Mouse (Mus musculus): ENCODE measurements at regions not wholly inside any gene's neighbourhood (a gene's known extent, or its start where the extent isn't known, plus 50 kb on each side); places are given as distances from the start of the nearest gene placed in this dataset.

DNA sequence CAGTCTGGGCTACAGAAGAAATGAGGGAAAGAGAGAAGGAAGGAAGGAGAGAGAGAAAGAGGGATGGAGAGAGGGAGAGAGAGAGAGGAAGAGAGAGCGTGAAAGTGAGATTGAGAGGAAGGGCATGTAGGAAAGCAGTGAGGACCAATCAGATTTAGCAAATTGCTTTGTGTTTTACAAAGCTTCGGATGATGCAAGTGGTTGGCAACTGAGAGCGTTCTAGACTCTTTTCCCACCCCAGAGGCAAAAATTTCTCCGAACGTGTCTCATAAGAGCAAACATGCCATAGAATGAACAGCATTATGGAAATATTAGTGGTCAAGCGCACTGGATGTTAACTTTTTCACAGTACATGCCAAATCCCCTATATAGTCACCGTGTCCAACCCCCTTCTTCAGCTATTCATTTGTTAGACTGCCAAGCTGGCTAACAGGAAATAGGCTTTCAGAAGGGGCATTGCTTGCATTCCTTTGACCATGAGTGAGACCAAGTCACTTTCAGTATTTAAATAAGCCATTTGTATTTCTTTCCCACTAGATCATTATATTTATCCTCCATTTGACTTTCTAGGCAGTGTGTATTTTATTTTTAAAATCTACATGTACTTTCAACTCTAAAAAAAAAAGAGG is 139.7 kb upstream of the Foxa2 start:
- H3K27me3 ChIP-seq (ENCODE audit: control insufficient read depth, insufficient read depth, low read length) = no peaks in the 10 kb centered on the region
- H3K9me3 ChIP-seq (replicated peaks; ENCODE audit: control insufficient read depth, low read length) = no peaks in the 10 kb centered on the region
- no peaks in the 10 kb centered on the region for H3K36me3 ChIP-seq (ENCODE audit: control insufficient read depth, insufficient read depth, low read length)
- WGBS = 76% methylated on average over 7 of the region's 7 CpGs
- H3K4me1 ChIP-seq (ENCODE audit: control insufficient read depth, insufficient read depth, low read length) = no peaks in the 10 kb centered on the region
- no peak overlapping the region for H3K4me3 ChIP-seq (replicated peaks; ENCODE audit: low read length)
- no peak for ATAC-seq (ENCODE audit: insufficient read depth, low FRiP score)
- no peak overlapping the region for H3K4me2 ChIP-seq (ENCODE audit: low read depth, low read length)
- H3K9ac ChIP-seq (ENCODE audit: low read length) = no peak overlapping the region
- no peak overlapping the region for H3K27ac ChIP-seq (ENCODE audit: low read length)

DNA sequence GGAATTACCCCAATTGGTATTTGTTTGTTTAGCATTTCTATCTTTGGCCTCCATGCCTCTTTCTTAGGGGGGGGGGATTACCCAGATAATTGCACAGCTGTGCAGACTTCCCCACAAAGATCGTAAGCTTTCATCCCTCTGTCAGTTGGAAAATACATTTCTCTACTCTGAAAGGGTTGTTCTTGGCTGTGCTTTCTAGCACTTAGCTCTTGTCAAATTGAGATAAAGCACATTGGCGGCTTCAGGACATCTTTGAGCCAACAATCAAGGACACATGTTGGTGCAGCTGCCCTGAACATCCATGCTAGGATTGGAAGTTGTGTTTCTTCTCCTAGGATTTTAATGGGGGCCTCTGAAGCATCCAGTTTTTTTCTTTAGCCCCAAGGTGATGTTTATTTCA is 142.1 kb upstream of the Foxa2 start:
- peak overlapping the region; percentile 51; the same call in 1 of the 2 replicates for H3K27ac ChIP-seq (ENCODE audit: low read length)
- H3K4me1 ChIP-seq (ENCODE audit: control insufficient read depth, insufficient read depth, low read length) = no peaks in the 10 kb centered on the region
- peak; percentile 81 for ATAC-seq (ENCODE audit: insufficient read depth, low FRiP score)
- H3K27me3 ChIP-seq (ENCODE audit: control insufficient read depth, insufficient read depth, low read length) = no peaks in the 10 kb centered on the region
- no peak overlapping the region for H3K9ac ChIP-seq (ENCODE audit: low read length)
- no peaks in the 10 kb centered on the region for H3K36me3 ChIP-seq (ENCODE audit: control insufficient read depth, insufficient read depth, low read length)
- H3K4me3 ChIP-seq (replicated peaks; ENCODE audit: low read length) = no peak overlapping the region
- no peak overlapping the region for H3K4me2 ChIP-seq (ENCODE audit: low read depth, low read length)
- no peaks in the 10 kb centered on the region for H3K9me3 ChIP-seq (replicated peaks; ENCODE audit: control insufficient read depth, low read length)
- WGBS = 30% methylated on average over 2 of the region's 2 CpGs

DNA sequence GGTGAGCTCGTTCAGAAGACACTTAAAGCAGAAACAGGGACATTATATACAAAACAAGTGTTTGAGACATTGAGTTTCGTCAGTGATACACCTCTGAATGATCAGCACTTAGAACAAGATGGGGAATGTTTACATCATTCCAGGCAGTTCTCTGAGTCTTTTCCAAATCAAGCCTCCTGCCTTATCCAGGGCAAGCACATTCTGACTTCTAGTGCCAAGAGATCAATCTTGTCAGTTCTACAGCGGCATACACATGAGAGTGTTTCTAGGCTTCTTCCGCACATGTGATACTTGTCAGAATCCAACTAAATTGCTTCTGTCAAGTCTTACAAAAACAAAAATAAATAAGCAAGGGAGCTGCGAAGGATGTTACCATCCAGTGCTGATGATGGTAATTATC is 142.5 kb upstream of the Foxa2 start:
- Histone ChIP-seq H3K4me2 (ENCODE audit: low read depth, low read length) (no peak overlapping the region), H3K36me3 (ENCODE audit: control insufficient read depth, insufficient read depth, low read length) (no peaks in the 10 kb centered on the region), H3K9me3 (replicated peaks; ENCODE audit: control insufficient read depth, low read length) (no peaks in the 10 kb centered on the region), H3K4me1 (ENCODE audit: control insufficient read depth, insufficient read depth, low read length) (no peaks in the 10 kb centered on the region), H3K9ac (ENCODE audit: low read length) (no peak overlapping the region), H3K4me3 (replicated peaks; ENCODE audit: low read length) (no peak overlapping the region), H3K27ac (ENCODE audit: low read length) (peak overlapping the region; percentile 51; the same call in 1 of the 2 replicates), H3K27me3 (ENCODE audit: control insufficient read depth, insufficient read depth, low read length) (no peaks in the 10 kb centered on the region)
- WGBS = 33% methylated on average over 5 of the region's 5 CpGs
- ATAC-seq (ENCODE audit: insufficient read depth, low FRiP score) = peak; percentile 69

DNA sequence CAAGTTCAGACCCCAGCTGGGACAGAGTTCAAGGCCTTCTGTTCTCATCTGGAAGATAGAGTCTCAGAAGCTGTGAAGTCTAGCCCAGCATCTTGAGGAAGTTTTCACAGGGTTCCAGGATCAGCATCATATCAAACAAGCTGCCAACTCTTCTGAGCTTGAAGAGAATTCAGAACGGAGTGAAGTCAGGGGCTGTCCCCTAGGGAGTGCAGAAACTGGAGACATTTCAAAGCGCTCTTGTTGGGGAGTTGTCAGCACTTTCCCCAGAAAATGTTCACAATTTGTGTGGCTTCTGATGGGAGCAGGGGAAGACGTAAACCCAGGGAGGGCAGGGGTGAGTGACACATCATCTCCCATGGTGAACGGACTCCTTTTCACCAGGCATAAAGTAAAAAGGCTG is 146.2 kb upstream of the Foxa2 start:
- Histone ChIP-seq H3K27me3 (ENCODE audit: control insufficient read depth, insufficient read depth, low read length) (no peaks in the 10 kb centered on the region), H3K9ac (ENCODE audit: low read length) (no peak overlapping the region), H3K9me3 (replicated peaks; ENCODE audit: control insufficient read depth, low read length) (no peaks in the 10 kb centered on the region), H3K4me3 (replicated peaks; ENCODE audit: low read length) (no peak overlapping the region), H3K4me2 (ENCODE audit: low read depth, low read length) (no peak overlapping the region), H3K36me3 (ENCODE audit: control insufficient read depth, insufficient read depth, low read length) (no peaks in the 10 kb centered on the region), H3K27ac (ENCODE audit: low read length) (no peak overlapping the region), H3K4me1 (ENCODE audit: control insufficient read depth, insufficient read depth, low read length) (no peaks in the 10 kb centered on the region)
- no peak for ATAC-seq (ENCODE audit: insufficient read depth, low FRiP score)
- 60% methylated on average over 4 of the region's 4 CpGs for WGBS

DNA sequence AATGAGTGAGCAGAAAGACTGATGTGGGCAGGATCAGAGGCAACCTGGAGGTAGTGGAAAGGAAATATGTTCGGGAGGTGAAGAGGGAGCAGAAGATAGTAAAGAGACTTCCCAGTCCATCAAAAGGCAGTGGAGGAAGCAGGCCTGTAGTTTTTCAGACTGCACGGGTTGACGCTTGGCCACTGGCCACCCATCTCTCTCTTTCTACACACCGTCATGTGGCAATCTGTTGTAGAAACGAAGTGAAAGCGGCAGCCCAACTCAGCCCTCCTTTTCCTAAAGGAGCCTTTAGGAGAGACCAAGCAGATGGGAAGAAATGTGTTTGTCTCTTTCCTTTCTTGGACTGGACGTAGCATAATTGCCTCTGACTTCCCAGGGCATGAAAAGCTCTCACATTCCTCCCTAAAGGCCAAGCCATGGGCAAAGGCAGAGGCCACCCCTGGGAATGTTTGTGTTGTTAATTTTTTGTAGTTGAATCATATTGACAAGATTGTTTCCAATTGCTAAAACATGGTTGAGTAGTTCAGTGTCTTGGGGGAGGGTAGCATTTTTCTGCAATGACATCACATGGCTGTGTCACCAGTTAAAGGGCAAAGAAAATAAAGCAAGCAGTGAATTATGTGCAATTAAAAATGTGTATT is 150.7 kb upstream of the Foxa2 start:
- H3K36me3 ChIP-seq (ENCODE audit: control insufficient read depth, insufficient read depth, low read length) = no peaks in the 10 kb centered on the region
- no peak overlapping the region for H3K27ac ChIP-seq (ENCODE audit: low read length)
- H3K4me1 ChIP-seq (ENCODE audit: control insufficient read depth, insufficient read depth, low read length) = no peaks in the 10 kb centered on the region
- 69% methylated on average over 7 of the region's 7 CpGs for WGBS
- H3K4me2 ChIP-seq (ENCODE audit: low read depth, low read length) = no peak overlapping the region
- H3K4me3 ChIP-seq (replicated peaks; ENCODE audit: low read length) = no peak overlapping the region
- H3K9ac ChIP-seq (ENCODE audit: low read length) = no peak overlapping the region
- no peak for ATAC-seq (ENCODE audit: insufficient read depth, low FRiP score)
- H3K9me3 ChIP-seq (replicated peaks; ENCODE audit: control insufficient read depth, low read length) = no peaks in the 10 kb centered on the region
- H3K27me3 ChIP-seq (ENCODE audit: control insufficient read depth, insufficient read depth, low read length) = no peaks in the 10 kb centered on the region

DNA sequence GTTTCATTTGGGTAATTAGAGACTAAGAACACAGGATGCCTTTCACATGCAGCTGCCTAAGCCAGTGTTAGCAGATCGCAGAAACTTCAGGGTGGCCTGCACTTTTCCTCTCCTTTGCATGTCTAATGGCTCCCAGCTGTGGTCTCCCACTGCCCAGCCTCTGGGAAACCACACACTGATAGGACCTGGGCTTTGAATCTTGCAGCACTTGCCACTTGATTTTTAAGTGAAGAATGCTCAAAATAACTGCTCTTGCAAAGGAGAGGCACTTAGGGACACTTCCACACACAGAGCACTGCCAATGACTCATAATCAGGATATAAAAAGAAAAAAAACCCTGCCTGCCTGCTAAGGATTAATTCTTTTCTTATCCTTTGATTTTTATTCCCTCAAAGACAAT is 159.9 kb upstream of the Foxa2 start:
- no peak for ATAC-seq (ENCODE audit: insufficient read depth, low FRiP score)
- 14% methylated on average over 1 of the region's 1 CpGs for WGBS
- H3K4me2 ChIP-seq (ENCODE audit: low read depth, low read length) = no peak overlapping the region

DNA sequence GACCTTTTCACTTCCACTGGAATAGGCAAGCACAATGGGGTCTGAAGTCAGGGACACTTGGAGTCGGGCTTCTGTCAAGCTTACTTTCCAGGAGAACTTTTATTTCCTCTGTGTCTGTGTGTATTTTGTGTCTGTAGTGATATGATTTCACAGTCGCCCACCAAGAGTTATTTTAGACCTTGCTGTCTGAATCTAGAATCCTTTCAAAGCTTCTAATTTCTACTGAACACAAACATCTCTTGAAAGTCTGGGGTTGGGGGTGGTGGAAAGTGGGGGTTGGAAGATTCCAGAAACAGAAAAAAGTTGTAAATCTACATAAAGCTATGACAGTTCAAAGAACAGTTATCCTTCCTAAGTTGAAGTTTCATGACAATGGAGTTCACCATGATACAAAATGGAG is 164.0 kb upstream of the Foxa2 start:
- H3K27me3 ChIP-seq (ENCODE audit: control insufficient read depth, insufficient read depth, low read length) = no peaks in the 10 kb centered on the region
- H3K4me2 ChIP-seq (ENCODE audit: low read depth, low read length) = no peak overlapping the region
- ATAC-seq (ENCODE audit: insufficient read depth, low FRiP score) = no peak
- no peak overlapping the region for H3K27ac ChIP-seq (ENCODE audit: low read length)
- no peaks in the 10 kb centered on the region for H3K4me1 ChIP-seq (ENCODE audit: control insufficient read depth, insufficient read depth, low read length)
- H3K36me3 ChIP-seq (ENCODE audit: control insufficient read depth, insufficient read depth, low read length) = no peaks in the 10 kb centered on the region
- WGBS = 68% methylated on average over 2 of the region's 2 CpGs
- H3K4me3 ChIP-seq (replicated peaks; ENCODE audit: low read length) = no peak overlapping the region
- H3K9me3 ChIP-seq (replicated peaks; ENCODE audit: control insufficient read depth, low read length) = no peaks in the 10 kb centered on the region
- no peak overlapping the region for H3K9ac ChIP-seq (ENCODE audit: low read length)

More for the DNA sequence above, 159.9 kb upstream of the Foxa2 start:
- Histone ChIP-seq H3K9me3 (replicated peaks; ENCODE audit: control insufficient read depth, low read length) (no peaks in the 10 kb centered on the region), H3K9ac (ENCODE audit: low read length) (no peak overlapping the region), H3K27me3 (ENCODE audit: control insufficient read depth, insufficient read depth, low read length) (no peaks in the 10 kb centered on the region), H3K4me3 (replicated peaks; ENCODE audit: low read length) (no peak overlapping the region), H3K27ac (ENCODE audit: low read length) (no peak overlapping the region), H3K36me3 (ENCODE audit: control insufficient read depth, insufficient read depth, low read length) (no peaks in the 10 kb centered on the region), H3K4me1 (ENCODE audit: control insufficient read depth, insufficient read depth, low read length) (no peaks in the 10 kb centered on the region)

DNA sequence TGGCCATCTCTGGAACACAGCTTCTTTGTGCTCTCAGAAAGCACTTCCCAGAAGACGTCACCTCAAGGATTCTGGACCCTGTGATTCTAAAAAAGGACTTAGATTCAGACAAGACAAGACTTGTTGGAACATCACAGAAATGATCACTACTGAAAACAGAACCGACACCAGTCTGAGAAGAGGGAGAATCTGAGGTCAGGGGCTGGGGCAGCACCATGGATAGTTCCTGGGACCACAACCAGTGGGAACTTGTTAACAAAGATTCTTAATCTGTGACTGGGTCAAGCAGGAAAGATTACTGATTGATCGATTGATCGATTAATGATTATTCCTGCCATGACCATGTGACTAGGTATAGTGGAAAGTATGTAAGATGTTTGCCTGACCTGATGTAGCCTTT is 170.4 kb upstream of the Foxa2 start:
- ATAC-seq (ENCODE audit: insufficient read depth, low FRiP score) = no peak
- Histone ChIP-seq H3K9me3 (replicated peaks; ENCODE audit: control insufficient read depth, low read length) (no peaks in the 10 kb centered on the region), H3K27me3 (ENCODE audit: control insufficient read depth, insufficient read depth, low read length) (no peaks in the 10 kb centered on the region), H3K4me2 (ENCODE audit: low read depth, low read length) (no peak overlapping the region), H3K4me1 (ENCODE audit: control insufficient read depth, insufficient read depth, low read length) (no peaks in the 10 kb centered on the region), H3K36me3 (ENCODE audit: control insufficient read depth, insufficient read depth, low read length) (no peaks in the 10 kb centered on the region), H3K9ac (ENCODE audit: low read length) (no peak overlapping the region), H3K4me3 (replicated peaks; ENCODE audit: low read length) (no peak overlapping the region), H3K27ac (ENCODE audit: low read length) (no peak overlapping the region)
- WGBS = 77% methylated on average over 4 of the region's 4 CpGs

DNA sequence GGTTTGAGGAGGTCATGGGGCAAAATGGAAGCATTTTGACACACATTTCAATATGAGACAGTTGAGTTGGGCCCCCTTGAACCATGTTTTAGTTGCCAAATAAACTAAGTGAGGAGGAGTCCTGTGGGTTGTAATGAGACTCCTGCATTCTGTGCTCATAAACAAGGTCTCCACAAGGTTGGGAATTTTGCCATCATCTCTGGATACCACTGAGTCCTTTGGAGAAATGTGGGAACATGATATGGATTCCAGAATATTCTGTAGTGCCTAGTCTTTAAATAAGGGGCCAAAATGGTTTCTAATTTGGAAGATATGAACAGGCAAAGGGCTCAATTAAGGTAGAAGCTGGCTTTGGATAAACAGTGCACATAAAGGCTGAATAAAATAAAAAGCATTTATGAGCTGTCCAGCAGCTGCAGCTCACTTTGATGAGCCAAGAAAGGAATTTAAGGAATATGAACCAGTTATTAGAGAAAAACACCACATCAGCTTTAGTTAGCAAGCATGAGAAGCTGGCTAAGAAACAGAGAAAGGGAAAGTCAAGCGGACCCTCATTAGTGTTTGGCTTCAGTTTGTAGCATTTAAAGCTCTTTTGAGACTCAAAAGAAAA is 161.3 kb upstream of the Sstr4 start:
- Histone ChIP-seq H3K27ac (ENCODE audit: low read length) (no peak overlapping the region), H3K4me3 (replicated peaks; ENCODE audit: low read length) (no peak overlapping the region), H3K27me3 (ENCODE audit: control insufficient read depth, insufficient read depth, low read length) (no peaks in the 10 kb centered on the region), H3K9me3 (replicated peaks; ENCODE audit: control insufficient read depth, low read length) (no peaks in the 10 kb centered on the region), H3K9ac (ENCODE audit: low read length) (no peak overlapping the region), H3K4me2 (ENCODE audit: low read depth, low read length) (no peak overlapping the region), H3K4me1 (ENCODE audit: control insufficient read depth, insufficient read depth, low read length) (no peaks in the 10 kb centered on the region), H3K36me3 (ENCODE audit: control insufficient read depth, insufficient read depth, low read length) (no peaks in the 10 kb centered on the region)
- 61% methylated on average over 1 of the region's 1 CpGs for WGBS
- ATAC-seq (ENCODE audit: insufficient read depth, low FRiP score) = no peak
